Mouse (Mus musculus) cortical plate, adult 2 months (tissue): Measurements from ENCODE around the gene Nmnat3.

ENCODE experiments used
- CTCF ChIP-seq: fragments of 200-500 bp; IDR thresholded peaks from 2 replicates; pipeline ENCODE4 v1.5.1; 2011; ENCODE audit warnings: mild to moderate bottlenecking, control low read depth, low read length; ENCODE audit not compliant: insufficient read depth; ENCODE audit errors: extremely low read depth
- POLR2A ChIP-seq: fragments of 200-500 bp; IDR thresholded peaks from 2 replicates; pipeline ENCODE4 v1.6.1; 2011; ENCODE audit warnings: mild to moderate bottlenecking, low read length, control low read depth; ENCODE audit not compliant: insufficient read depth; ENCODE audit errors: extremely low read depth

GRCm38 (mm10) chr9:98429806-98430205 is 142.6 kb downstream of the Nmnat3 start:
- TF ChIP-seq CTCF (no peak), POLR2A (no peak)
